Mouse (Mus musculus) stomach, embryonic 14.5 days (tissue): ENCODE measurements around the gene Trappc11. TPM values are rescaled to one million over a fixed set of nuclear protein-coding genes. Genes with fewer than 3 reads are reported as not detected.

Experiments
- ATAC-seq: fragments of 200-750 bp; cut with Nextera tagmentation; 2 replicates; pipeline ENCODE4 v1.8.0; 2017; ENCODE audit warnings: low read depth, moderate TSS enrichment; ENCODE audit not compliant: insufficient number of reproducible peaks, insufficient read depth, low FRiP score
- H3K27ac ChIP-seq: fragments of 300-500 bp; sonication (generic); 2 replicates; pipeline ENCODE4 v1.5.1; 2014; ENCODE audit warnings: mild to moderate bottlenecking, low read length, moderate library complexity, mixed read lengths
- H3K27me3 ChIP-seq: fragments of 300-500 bp; sonication (generic); 2 replicates; pipeline ENCODE4 v1.6.1; 2014; ENCODE audit warnings: low read length, control low read depth, mixed read lengths; ENCODE audit not compliant: control insufficient read depth, insufficient read depth
- H3K36me3 ChIP-seq: fragments of 300-500 bp; sonication (generic); 2 replicates; pipeline ENCODE4 v1.6.1; 2014; ENCODE audit warnings: mild to moderate bottlenecking, control low read depth, low read length, moderate library complexity, mixed read lengths; ENCODE audit not compliant: control insufficient read depth, insufficient read depth
- H3K4me1 ChIP-seq: fragments of 300-500 bp; sonication (generic); 2 replicates; pipeline ENCODE4 v1.6.1; 2014; ENCODE audit warnings: low read length, control low read depth, mixed read lengths; ENCODE audit not compliant: control insufficient read depth, insufficient read depth
- H3K4me2 ChIP-seq: fragments of 300-500 bp; sonication (generic); replicated peaks from 2 replicates; pipeline ENCODE4 v1.6.1; 2014; ENCODE audit warnings: low read depth, low read length, control low read depth
- H3K4me3 ChIP-seq: fragments of 300-500 bp; sonication (generic); 2 replicates; pipeline ENCODE4 v1.5.1; 2014; ENCODE audit warnings: low read depth, low read length, control low read depth
- H3K9ac ChIP-seq: fragments of 300-500 bp; sonication (generic); replicated peaks from 2 replicates; pipeline ENCODE4 v1.6.1; 2014; ENCODE audit warnings: low read depth, mild to moderate bottlenecking, control low read depth, low read length, moderate library complexity, mixed read lengths
- H3K9me3 ChIP-seq: fragments of 300-500 bp; sonication (generic); 2 replicates; pipeline ENCODE4 v1.6.1; 2016; ENCODE audit warnings: low read depth, low read length, control low read depth; ENCODE audit not compliant: control insufficient read depth
- WGBS: fragments of 180-500 bp; shearing (Covaris S2); extraction: QIAGEN DNeasy Blood & Tissue Kit; methylation state at CpG from one replicate; pipeline ENCODE4 v1.1.7; 2014; 5-methylcytosine and 5-hydroxymethylcytosine counted together
- polyA plus RNA-seq: library from polyadenylated mRNA; unstranded; fragments of >200 nt; fragmentation: Nextera tagmentation; extraction: Ambion mirVana; gene quantifications from 2 replicates; pipeline ENCODE4 v1.2.1, GENCODE M21; 2014

Trappc11 gene
- polyA plus RNA-seq, 1 experiment from 2014 or later, result 32.2 TPM

- no peak overlapping the region for H3K4me3 ChIP-seq
- no peaks in the 10 kb centered on the region for H3K9me3 ChIP-seq
- 93% methylated on average over 12 of the region's 12 CpGs for WGBS
- no peak overlapping the region for H3K4me2 ChIP-seq
- H3K36me3 ChIP-seq, result peaks cover 56% of the 10 kb centered on the region
- H3K27me3 ChIP-seq, result no peaks in the 10 kb centered on the region
- H3K9ac ChIP-seq, result no peak overlapping the region
- ATAC-seq, result no peak
- H3K4me1 ChIP-seq, result no peaks in the 10 kb centered on the region
- no peak overlapping the region for H3K27ac ChIP-seq
Observed at GRCm38 (mm10) chr8:47505431-47505830, 27.8 kb downstream of the Trappc11 start.

- Histone ChIP-seq H3K9me3 (no peaks in the 10 kb centered on the region), H3K4me3 (no peak overlapping the region), H3K27me3 (no peaks in the 10 kb centered on the region), H3K27ac (no peak overlapping the region), H3K36me3 (peaks cover 54% of the 10 kb centered on the region), H3K9ac (no peak overlapping the region), H3K4me1 (no peaks in the 10 kb centered on the region), H3K4me2 (no peak overlapping the region)
- 94% methylated on average over 13 of the region's 13 CpGs for WGBS
- ATAC-seq, result no peak
Observed at GRCm38 (mm10) chr8:47502546-47502945, 30.7 kb downstream of the Trappc11 start.

- no peak overlapping the region for H3K4me3 ChIP-seq
- no peak overlapping the region for H3K27ac ChIP-seq
- no peaks in the 10 kb centered on the region for H3K9me3 ChIP-seq
- ATAC-seq, result no peak
- no peaks in the 10 kb centered on the region for H3K27me3 ChIP-seq
- no peak overlapping the region for H3K9ac ChIP-seq
- H3K4me1 ChIP-seq, result no peaks in the 10 kb centered on the region
- 63% methylated on average over 2 of the region's 2 CpGs for WGBS
- no peak overlapping the region for H3K4me2 ChIP-seq
- H3K36me3 ChIP-seq, result peaks cover 56% of the 10 kb centered on the region
Observed at GRCm38 (mm10) chr8:47501994-47502393, 31.3 kb downstream of the Trappc11 start.

- no peak overlapping the region for H3K4me3 ChIP-seq
- no peak overlapping the region for H3K9ac ChIP-seq
- no peaks in the 10 kb centered on the region for H3K27me3 ChIP-seq
- peaks cover 21% of the 10 kb centered on the region for H3K36me3 ChIP-seq
- no peak for ATAC-seq
- no peak overlapping the region for H3K4me2 ChIP-seq
- H3K4me1 ChIP-seq, result no peaks in the 10 kb centered on the region
- no peak overlapping the region for H3K27ac ChIP-seq
- 81% methylated on average over 6 of the region's 6 CpGs for WGBS
- no peaks in the 10 kb centered on the region for H3K9me3 ChIP-seq
Observed at GRCm38 (mm10) chr8:47495428-47495827, 37.8 kb downstream of the Trappc11 start.

- 65% methylated on average over 12 of the region's 12 CpGs for WGBS
- Histone ChIP-seq H3K9ac (no peak overlapping the region), H3K4me1 (no peaks in the 10 kb centered on the region), H3K27me3 (no peaks in the 10 kb centered on the region), H3K36me3 (peaks cover 20% of the 10 kb centered on the region), H3K9me3 (no peaks in the 10 kb centered on the region), H3K4me2 (no peak overlapping the region), H3K4me3 (no peak overlapping the region), H3K27ac (no peak overlapping the region; the same call in 1 of the 2 replicates)
- peak; percentile 78 for ATAC-seq
Observed at GRCm38 (mm10) chr8:47494602-47495153, 38.6 kb downstream of the Trappc11 start.

GRCm38 (mm10) chr8:47493106-47493505, 40.2 kb downstream of the Trappc11 start:
- peaks cover 14% of the 10 kb centered on the region for H3K36me3 ChIP-seq
- H3K27me3 ChIP-seq, result no peaks in the 10 kb centered on the region
- no peak overlapping the region for H3K27ac ChIP-seq
- 86% methylated on average over 12 of the region's 12 CpGs for WGBS
- no peaks in the 10 kb centered on the region for H3K4me1 ChIP-seq
- ATAC-seq, result no peak
- no peak overlapping the region for H3K9ac ChIP-seq
- H3K4me2 ChIP-seq, result no peak overlapping the region
- H3K9me3 ChIP-seq, result no peaks in the 10 kb centered on the region
- no peak overlapping the region for H3K4me3 ChIP-seq

- no peak overlapping the region for H3K27ac ChIP-seq
- no peaks in the 10 kb centered on the region for H3K4me1 ChIP-seq
- no peak overlapping the region for H3K4me2 ChIP-seq
- no peaks in the 10 kb centered on the region for H3K27me3 ChIP-seq
- no peak for ATAC-seq
- 90% methylated on average over 3 of the region's 3 CpGs for WGBS
- peaks cover 6% of the 10 kb centered on the region for H3K36me3 ChIP-seq
- no peak overlapping the region for H3K9ac ChIP-seq
- H3K9me3 ChIP-seq, result peaks cover 5% of the 10 kb centered on the region; the same call in 1 of the 2 replicates
- no peak overlapping the region for H3K4me3 ChIP-seq
Observed at GRCm38 (mm10) chr8:47487231-47487630, 46.0 kb downstream of the Trappc11 start.

GRCm38 (mm10) chr8:47482354-47483071, 50.8 kb downstream of the Trappc11 start:
- no peaks in the 10 kb centered on the region; the same call in 1 of the 2 replicates for H3K36me3 ChIP-seq
- no peak overlapping the region for H3K4me2 ChIP-seq
- H3K4me1 ChIP-seq, result no peaks in the 10 kb centered on the region
- peak; percentile 42; the same call in 1 of the 2 replicates for ATAC-seq
- WGBS, result 62% methylated on average over 12 of the region's 12 CpGs
- H3K27ac ChIP-seq, result peak overlapping the region; percentile 35; the same call in 1 of the 2 replicates
- H3K9me3 ChIP-seq, result peaks cover 4% of the 10 kb centered on the region; the same call in 1 of the 2 replicates
- no peak overlapping the region for H3K9ac ChIP-seq
- H3K27me3 ChIP-seq, result no peaks in the 10 kb centered on the region
- H3K4me3 ChIP-seq, result no peak overlapping the region
